Mouse (Mus musculus) megakaryocyte, embryonic 14.5 days (primary cell): ENCODE measurements around the gene Acta2. TPM values are rescaled to one million over a fixed set of nuclear protein-coding genes. Genes with fewer than 3 reads are reported as not detected.
A peak's percentile ranks its signal among the peaks of the same experiment; 100 is the strongest.

ENCODE experiments used
- H3K27me3 ChIP-seq: replicated peaks from 2 replicates; pipeline ENCODE3; 2012; ENCODE audit warnings: inconsistent platforms
- H3K36me3 ChIP-seq: replicated peaks from 2 replicates; pipeline ENCODE3; 2012; ENCODE audit warnings: low read length, inconsistent platforms, mixed read lengths
- H3K4me1 ChIP-seq: 2 replicates; pipeline ENCODE4 v1.6.1; 2012; ENCODE audit warnings: inconsistent platforms
- H3K4me3 ChIP-seq: replicated peaks from 2 replicates; pipeline ENCODE3; 2012; ENCODE audit warnings: moderate library complexity, mild to moderate bottlenecking, inconsistent platforms
- H3K9me3 ChIP-seq: 2 replicates; pipeline ENCODE4 v1.6.1; 2012; ENCODE audit warnings: inconsistent platforms
- FLI1 ChIP-seq: IDR thresholded peaks from 2 replicates; pipeline ENCODE4 v1.6.1; 2012; ENCODE audit warnings: low read length, inconsistent platforms, mixed read lengths
- GATA1 ChIP-seq: IDR thresholded peaks from 3 replicates; pipeline ENCODE4 v1.6.1; 2012; ENCODE audit warnings: mixed read lengths, low read length, inconsistent platforms, borderline replicate concordance
- polyA plus RNA-seq: library from polyadenylated mRNA; stranded (reverse); fragments of >175 nt; gene quantifications from 2 replicates; pipeline ENCODE4 v1.2.3, GENCODE M21; 2012; ENCODE audit warnings: low replicate concordance; ENCODE audit not compliant: insufficient read depth

Gene Acta2
- polyA plus RNA-seq, 1 experiment = not detected

DNA sequence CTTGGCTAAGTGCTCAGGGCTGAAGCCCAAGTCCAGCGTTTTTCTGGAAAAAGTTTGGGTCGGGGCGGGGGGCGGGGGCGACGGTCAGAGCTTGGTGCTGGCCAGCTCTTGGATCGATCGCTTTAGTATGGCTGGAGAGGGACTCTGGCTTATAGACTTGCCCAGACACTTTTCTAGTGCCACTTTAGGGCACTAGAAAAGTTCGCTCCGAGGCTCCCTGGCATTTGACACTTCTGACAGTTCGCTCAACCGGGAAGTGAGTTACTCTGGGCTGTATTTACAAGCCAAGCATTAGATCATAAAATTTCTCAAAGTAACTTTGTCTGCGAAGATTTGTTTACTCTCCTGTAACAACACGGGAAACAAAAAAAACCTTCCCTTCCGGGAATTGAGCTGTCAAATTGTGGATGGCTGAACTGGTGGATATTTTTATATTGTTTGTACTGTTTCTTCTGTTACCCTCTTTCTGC, 35.5 kb upstream of the Acta2 start:
- Histone ChIP-seq H3K4me3 (peak overlapping the region; percentile 96), H3K9me3 (no peaks in the 10 kb centered on the region), H3K4me1 (peaks cover 60% of the 10 kb centered on the region), H3K27me3 (no peaks in the 10 kb centered on the region), H3K36me3 (no peaks in the 10 kb centered on the region)
- TF ChIP-seq GATA1 (no peak), FLI1 (no peak)

DNA sequence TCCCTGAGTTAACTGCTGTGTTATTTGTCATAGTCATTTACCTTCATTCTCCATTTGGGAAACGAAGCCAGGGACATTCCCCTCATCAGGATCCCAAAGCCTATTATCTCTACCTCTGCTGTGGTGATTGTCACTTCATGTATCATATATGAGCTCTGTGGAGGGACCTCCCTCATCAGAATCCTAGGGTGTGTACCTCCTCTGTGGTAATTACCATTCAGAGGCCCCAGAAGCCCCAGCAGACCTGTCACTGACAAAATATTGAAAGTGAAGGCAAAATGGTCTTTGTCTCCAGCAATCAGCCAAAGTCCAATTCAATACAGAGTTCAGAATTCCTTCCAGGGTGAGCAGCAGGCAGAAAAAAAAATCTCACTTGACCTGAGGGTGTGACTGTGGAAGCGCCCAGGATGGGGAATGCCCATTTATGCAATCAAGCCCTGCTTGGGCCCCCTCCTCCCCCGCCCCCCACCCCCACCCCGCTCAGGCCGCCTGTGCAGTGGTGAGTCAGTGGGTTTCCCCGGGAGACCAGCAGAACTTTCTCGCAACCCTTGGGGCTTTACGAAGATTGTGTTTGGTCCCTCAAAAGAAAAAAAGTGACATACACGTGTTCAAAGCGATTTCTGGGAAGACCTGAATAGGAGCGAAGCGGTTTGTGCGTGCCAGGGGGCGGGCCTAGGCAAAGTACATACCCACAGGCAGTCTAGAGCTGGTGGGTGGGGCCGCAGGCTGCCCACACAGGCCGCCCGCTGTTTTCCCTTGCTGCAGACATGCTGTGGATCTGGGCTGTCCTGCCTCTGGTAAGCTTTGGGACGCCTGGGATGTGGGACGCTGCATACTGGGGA, 34.8 kb upstream of the Acta2 start, which contains the start of gene Fas:
Gene Fas, plus strand, starts transcription at position 719 of the 842 bp plus-strand sequence.
- no peaks in the 10 kb centered on the region for H3K27me3 ChIP-seq
- peak within 1 kb of the TSS; percentile 96 for H3K4me3 ChIP-seq
- H3K36me3 ChIP-seq = no peaks in the 10 kb centered on the region
- peaks cover 61% of the 10 kb centered on the region for H3K4me1 ChIP-seq
- TF ChIP-seq FLI1 (no peak), GATA1 (no peak)
- no peaks in the 10 kb centered on the region for H3K9me3 ChIP-seq

GRCm38 (mm10) chr19:34288696-34289095, 33.3 kb upstream of the Acta2 start:
- H3K4me3 ChIP-seq = no peak overlapping the region
- peaks cover 65% of the 10 kb centered on the region for H3K4me1 ChIP-seq
- no peak for TF ChIP-seq GATA1
- TF ChIP-seq FLI1 = no peak
- H3K27me3 ChIP-seq = no peaks in the 10 kb centered on the region
- no peaks in the 10 kb centered on the region for H3K36me3 ChIP-seq
- no peaks in the 10 kb centered on the region for H3K9me3 ChIP-seq

DNA sequence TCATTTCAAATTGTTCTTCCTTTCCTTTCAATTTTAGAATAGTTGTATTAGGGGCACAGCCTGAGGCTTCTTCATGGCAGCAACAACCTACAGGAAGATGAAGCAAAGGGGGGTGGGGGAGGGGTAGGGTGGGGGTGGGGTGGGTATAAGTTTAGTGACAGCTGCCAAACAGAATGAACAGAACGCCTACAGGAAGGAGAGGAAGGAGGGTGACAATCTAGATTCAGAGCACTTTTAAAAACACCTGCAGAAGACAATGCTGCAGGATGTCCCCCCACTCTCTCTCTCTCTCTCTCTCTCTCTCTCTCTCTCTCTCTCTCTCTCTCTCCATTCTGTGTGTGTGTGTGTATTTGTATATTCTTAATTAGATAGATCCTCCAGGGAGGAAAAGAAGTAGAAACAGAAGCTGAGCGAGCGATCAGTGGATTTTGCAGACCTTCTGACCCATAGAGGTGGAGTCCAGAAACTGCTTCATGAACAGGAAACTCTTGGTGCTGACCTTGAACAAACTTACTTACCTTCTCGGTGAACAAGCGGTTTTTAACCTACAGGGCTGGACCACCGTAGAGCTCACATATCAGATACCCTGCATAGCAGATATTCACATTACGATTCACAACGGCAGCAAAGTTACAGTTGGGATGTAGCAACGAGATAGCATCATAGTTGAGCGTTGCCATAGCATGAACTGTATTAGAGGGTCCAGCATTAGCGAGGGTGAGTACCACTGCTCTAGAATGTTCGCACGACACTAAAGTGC, 32.4 kb upstream of the Acta2 start:
- no peak overlapping the region for H3K4me3 ChIP-seq
- H3K36me3 ChIP-seq = no peaks in the 10 kb centered on the region
- H3K27me3 ChIP-seq = no peaks in the 10 kb centered on the region
- no peaks in the 10 kb centered on the region for H3K9me3 ChIP-seq
- peaks cover 59% of the 10 kb centered on the region for H3K4me1 ChIP-seq
- TF ChIP-seq FLI1 = no peak

- peaks cover 56% of the 10 kb centered on the region for H3K4me1 ChIP-seq
- TF ChIP-seq FLI1 (no peak), GATA1 (no peak)
- no peak overlapping the region for H3K4me3 ChIP-seq
Measured at GRCm38 (mm10) chr19:34287221-34287620, 31.8 kb upstream of the Acta2 start.

GRCm38 (mm10) chr19:34284826-34285225, 29.4 kb upstream of the Acta2 start:
- no peaks in the 10 kb centered on the region for H3K36me3 ChIP-seq
- no peaks in the 10 kb centered on the region for H3K9me3 ChIP-seq
- no peak overlapping the region for H3K4me3 ChIP-seq
- peaks cover 43% of the 10 kb centered on the region for H3K4me1 ChIP-seq
- H3K27me3 ChIP-seq = no peaks in the 10 kb centered on the region
- TF ChIP-seq FLI1 (no peak), GATA1 (no peak)

More at GRCm38 (mm10) chr19:34287221-34287620, 31.8 kb upstream of the Acta2 start:
- Histone ChIP-seq H3K36me3 (no peaks in the 10 kb centered on the region), H3K9me3 (no peaks in the 10 kb centered on the region), H3K27me3 (no peaks in the 10 kb centered on the region)

- H3K27me3 ChIP-seq = no peaks in the 10 kb centered on the region
- no peak for TF ChIP-seq FLI1
- TF ChIP-seq GATA1 = no peak
- peaks cover 40% of the 10 kb centered on the region for H3K4me1 ChIP-seq
- no peaks in the 10 kb centered on the region for H3K9me3 ChIP-seq
- H3K4me3 ChIP-seq = no peak overlapping the region
- H3K36me3 ChIP-seq = no peaks in the 10 kb centered on the region
Measured at GRCm38 (mm10) chr19:34284383-34284782, 29.0 kb upstream of the Acta2 start.

DNA sequence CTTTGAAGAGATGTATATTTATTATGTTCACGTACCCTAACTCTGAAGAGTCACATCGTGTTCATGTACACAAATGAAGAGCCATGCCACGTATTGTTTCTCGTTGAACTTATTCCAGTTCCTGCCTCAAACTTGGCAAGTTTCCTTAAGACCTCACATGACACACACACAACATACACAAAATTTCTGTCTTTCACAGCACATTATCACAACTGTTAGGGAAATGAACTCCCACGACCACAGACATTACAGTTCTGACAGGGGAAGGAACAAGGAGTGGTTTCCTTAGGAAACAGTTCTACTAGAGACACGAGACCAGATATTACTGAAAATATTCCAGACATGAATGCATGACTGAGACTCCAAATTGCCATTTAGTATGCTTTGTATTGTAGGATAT, 28.2 kb upstream of the Acta2 start:
- Histone ChIP-seq H3K36me3 (no peaks in the 10 kb centered on the region), H3K4me3 (no peak overlapping the region), H3K9me3 (no peaks in the 10 kb centered on the region), H3K27me3 (no peaks in the 10 kb centered on the region), H3K4me1 (peaks cover 40% of the 10 kb centered on the region)
- TF ChIP-seq FLI1 (no peak), GATA1 (no peak)

DNA sequence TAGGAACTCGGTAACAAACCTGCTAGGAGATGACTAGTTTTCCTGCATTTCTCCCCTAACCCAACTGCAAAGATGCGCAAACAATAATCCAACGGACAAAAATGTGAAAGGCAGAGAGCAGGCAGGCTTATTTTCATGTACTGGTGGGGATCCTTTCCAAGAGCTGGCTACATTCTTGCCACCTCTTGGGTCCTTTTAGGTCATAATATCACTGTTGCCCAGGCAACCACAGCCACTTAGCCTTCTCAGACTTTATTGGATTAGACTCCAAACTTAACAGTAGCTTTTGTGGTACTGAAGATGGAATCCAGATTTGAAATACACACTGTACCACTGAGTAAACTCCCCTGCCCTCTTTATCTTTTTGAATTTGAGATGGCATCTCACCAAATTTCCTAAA, 22.7 kb upstream of the Acta2 start:
- H3K36me3 ChIP-seq = no peaks in the 10 kb centered on the region
- no peak overlapping the region for H3K4me3 ChIP-seq
- no peaks in the 10 kb centered on the region for H3K27me3 ChIP-seq
- peaks cover 3% of the 10 kb centered on the region; the same call in 1 of the 2 replicates for H3K4me1 ChIP-seq
- no peaks in the 10 kb centered on the region for H3K9me3 ChIP-seq
- TF ChIP-seq FLI1 (no peak), GATA1 (no peak)

DNA sequence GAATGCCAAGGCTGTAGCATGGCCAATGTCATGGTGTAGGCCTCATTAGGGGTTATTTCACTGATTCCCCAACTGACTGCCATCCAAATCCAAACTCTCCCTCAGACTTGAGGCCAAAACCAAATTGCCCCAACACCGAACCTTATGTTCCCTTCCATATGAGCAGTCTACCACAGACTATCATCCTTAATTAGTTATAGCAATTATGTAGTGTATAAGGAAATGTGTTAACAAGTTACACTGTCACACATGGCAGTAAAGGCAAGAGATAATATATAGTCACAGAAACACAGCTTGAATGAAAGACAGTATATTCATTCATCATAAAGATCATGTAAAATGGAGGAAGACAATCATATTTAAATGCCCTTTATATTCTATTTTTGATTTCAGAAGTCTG, 17.7 kb upstream of the Acta2 start:
- Histone ChIP-seq H3K4me1 (peaks cover 10% of the 10 kb centered on the region; the same call in 1 of the 2 replicates), H3K4me3 (no peak overlapping the region), H3K27me3 (no peaks in the 10 kb centered on the region), H3K36me3 (no peaks in the 10 kb centered on the region), H3K9me3 (no peaks in the 10 kb centered on the region)
- TF ChIP-seq FLI1 = no peak
- no peak for TF ChIP-seq GATA1
